Mouse (Mus musculus) hindbrain, embryonic 15.5 days (tissue): ENCODE measurements at regions not wholly inside any gene's neighbourhood (a gene's known extent, or its start where the extent isn't known, plus 50 kb on each side); places are given as distances from the start of the nearest gene placed in this dataset.

ENCODE experiments used
- ATAC-seq: fragments of 200-750 bp; cut with Nextera tagmentation; 2 replicates; pipeline ENCODE4 v1.8.0; 2017; ENCODE audit warnings: low read depth, moderate number of reproducible peaks, moderate TSS enrichment; ENCODE audit not compliant: low FRiP score
- H3K27ac ChIP-seq: fragments of 300-500 bp; sonication (generic); replicated peaks from 2 replicates; pipeline ENCODE4 v1.5.1; 2015; ENCODE audit warnings: mild to moderate bottlenecking, inconsistent platforms
- H3K27me3 ChIP-seq: fragments of 300-500 bp; sonication (generic); 2 replicates; pipeline ENCODE4 v1.6.1; 2015; ENCODE audit warnings: control low read depth, inconsistent platforms
- H3K36me3 ChIP-seq: fragments of 300-500 bp; sonication (generic); 2 replicates; pipeline ENCODE4 v1.6.1; 2015; ENCODE audit warnings: control low read depth, inconsistent platforms
- H3K4me1 ChIP-seq: fragments of 300-500 bp; sonication (generic); replicated peaks from 2 replicates; pipeline ENCODE4 v1.6.1; 2015; ENCODE audit warnings: control low read depth, inconsistent platforms
- H3K4me2 ChIP-seq: fragments of 300-500 bp; sonication (generic); 2 replicates; pipeline ENCODE4 v1.6.1; 2015; ENCODE audit warnings: moderate library complexity, mild to moderate bottlenecking, inconsistent platforms
- H3K4me3 ChIP-seq: fragments of 300-500 bp; sonication (generic); 2 replicates; pipeline ENCODE4 v1.5.1; 2015; ENCODE audit warnings: mild to moderate bottlenecking, inconsistent platforms
- H3K9ac ChIP-seq: fragments of 300-500 bp; sonication (generic); 2 replicates; pipeline ENCODE4 v1.6.1; 2015; ENCODE audit warnings: inconsistent platforms
- H3K9me3 ChIP-seq: fragments of 300-500 bp; sonication (generic); 2 replicates; pipeline ENCODE4 v1.6.1; 2016; ENCODE audit warnings: control low read depth, inconsistent platforms
- WGBS: fragments of 180-500 bp; shearing (Covaris S2); methylation state at CpG from one replicate; pipeline ENCODE4 v1.1.7; 2015; 5-methylcytosine and 5-hydroxymethylcytosine counted together

DNA sequence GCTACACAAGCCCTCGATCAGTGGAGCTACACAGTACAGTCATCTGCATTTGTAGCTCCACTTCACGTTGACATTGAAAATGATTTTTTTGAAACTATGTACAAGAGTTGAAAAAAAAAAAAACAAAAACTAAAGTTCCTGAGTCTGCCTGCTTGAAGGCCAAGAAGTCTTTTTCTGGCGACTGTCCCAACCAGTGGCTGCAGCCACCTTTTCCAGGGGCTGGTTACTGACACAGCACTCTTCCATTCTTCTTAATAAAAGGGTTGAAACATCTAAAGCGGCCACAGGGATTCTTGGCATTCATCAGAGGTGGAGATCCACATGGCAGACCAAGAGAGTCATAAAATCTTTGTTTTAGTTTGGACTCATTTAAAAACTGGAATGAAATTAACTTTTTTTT lies 87.0 kb upstream of the Ptch1 start:
- Histone ChIP-seq H3K27ac (no peak overlapping the region), H3K9me3 (no peaks in the 10 kb centered on the region), H3K4me3 (no peak overlapping the region), H3K36me3 (no peaks in the 10 kb centered on the region), H3K27me3 (no peaks in the 10 kb centered on the region), H3K4me1 (no peaks in the 10 kb centered on the region), H3K9ac (no peak overlapping the region), H3K4me2 (no peak overlapping the region)
- ATAC-seq, result no peak
- WGBS, result 76% methylated on average over 4 of the region's 4 CpGs

DNA sequence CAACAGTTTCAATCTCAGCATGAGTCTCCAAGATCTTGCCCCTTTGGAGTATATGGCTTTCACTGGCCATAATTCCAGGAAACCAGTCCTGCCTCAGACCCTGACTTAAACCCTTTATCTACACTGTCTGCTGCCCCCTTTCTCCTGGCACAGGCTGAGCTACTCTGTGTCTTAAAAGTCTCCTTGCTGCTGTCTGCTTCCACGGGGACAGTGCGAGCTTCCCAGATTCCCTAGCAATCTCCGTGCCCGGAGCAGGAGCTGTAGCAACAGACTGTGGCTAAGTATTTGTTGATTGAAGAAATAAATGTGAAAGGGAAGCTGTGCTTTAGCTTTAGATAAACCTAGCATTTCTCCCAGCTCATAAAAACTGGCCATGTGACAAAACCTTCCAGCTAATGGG lies 95.2 kb upstream of the Ptch1 start:
- H3K9ac ChIP-seq, result no peak overlapping the region
- no peak overlapping the region for H3K4me3 ChIP-seq
- peaks cover 10% of the 10 kb centered on the region; the same call in 1 of the 2 replicates for H3K4me1 ChIP-seq
- no peak for ATAC-seq
- H3K36me3 ChIP-seq, result no peaks in the 10 kb centered on the region
- H3K4me2 ChIP-seq, result no peak overlapping the region
- H3K9me3 ChIP-seq, result no peaks in the 10 kb centered on the region
- H3K27ac ChIP-seq, result no peak overlapping the region
- H3K27me3 ChIP-seq, result no peaks in the 10 kb centered on the region
- WGBS, result 14% methylated on average over 4 of the region's 4 CpGs

DNA sequence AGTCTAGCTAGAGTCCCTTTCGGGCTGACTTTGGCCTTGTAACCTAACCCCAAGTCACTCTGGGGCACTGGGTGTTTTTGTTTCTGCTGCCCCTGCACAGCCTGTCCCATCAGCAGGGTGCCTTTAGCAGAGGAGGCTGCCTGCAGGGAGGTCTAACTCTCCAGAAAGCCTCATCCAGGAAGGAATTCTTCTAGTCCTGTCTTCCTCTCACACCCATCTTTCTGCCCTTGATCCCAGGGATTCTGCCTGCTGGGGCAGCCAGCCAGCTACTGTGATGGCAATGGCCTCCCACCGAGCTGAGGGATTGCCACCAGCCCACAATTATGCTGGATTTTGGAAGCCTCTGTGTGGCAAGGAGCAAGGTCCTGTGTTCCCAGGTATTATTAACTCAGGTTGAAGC lies 95.6 kb upstream of the Ptch1 start:
- H3K4me2 ChIP-seq, result no peak overlapping the region
- WGBS, result 11% methylated on average over 2 of the region's 2 CpGs

DNA sequence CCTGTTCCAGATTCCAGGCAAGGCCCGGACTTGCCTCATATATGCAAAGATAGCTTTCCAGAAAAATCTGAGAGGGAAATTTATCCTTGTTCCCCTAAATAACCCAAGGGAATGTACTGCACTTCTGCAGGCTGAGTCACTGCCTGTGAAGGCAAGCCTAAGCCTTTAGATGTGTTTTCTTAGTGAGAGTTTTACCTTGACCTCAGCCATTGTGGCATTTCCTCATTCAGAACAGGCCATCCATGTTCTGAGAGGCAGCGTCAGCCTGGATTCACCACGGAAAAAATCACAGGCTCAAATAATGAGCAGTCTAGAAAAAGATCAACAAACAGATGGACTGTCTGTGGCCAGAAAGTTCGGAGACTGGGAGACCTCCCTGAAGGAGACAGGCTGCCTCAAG lies 99.0 kb upstream of the Ptch1 start:
- Histone ChIP-seq H3K27me3 (no peaks in the 10 kb centered on the region), H3K27ac (no peak overlapping the region), H3K4me1 (peaks cover 10% of the 10 kb centered on the region; the same call in 1 of the 2 replicates), H3K4me3 (no peak overlapping the region), H3K36me3 (no peaks in the 10 kb centered on the region), H3K9me3 (no peaks in the 10 kb centered on the region), H3K9ac (no peak overlapping the region), H3K4me2 (no peak overlapping the region)
- WGBS, result 61% methylated on average over 4 of the region's 4 CpGs
- ATAC-seq, result no peak

More for the DNA sequence above, 95.6 kb upstream of the Ptch1 start:
- Histone ChIP-seq H3K4me3 (no peak overlapping the region), H3K27ac (no peak overlapping the region), H3K36me3 (no peaks in the 10 kb centered on the region), H3K9ac (no peak overlapping the region), H3K9me3 (no peaks in the 10 kb centered on the region), H3K4me1 (peaks cover 10% of the 10 kb centered on the region; the same call in 1 of the 2 replicates), H3K27me3 (no peaks in the 10 kb centered on the region)
- ATAC-seq, result no peak

DNA sequence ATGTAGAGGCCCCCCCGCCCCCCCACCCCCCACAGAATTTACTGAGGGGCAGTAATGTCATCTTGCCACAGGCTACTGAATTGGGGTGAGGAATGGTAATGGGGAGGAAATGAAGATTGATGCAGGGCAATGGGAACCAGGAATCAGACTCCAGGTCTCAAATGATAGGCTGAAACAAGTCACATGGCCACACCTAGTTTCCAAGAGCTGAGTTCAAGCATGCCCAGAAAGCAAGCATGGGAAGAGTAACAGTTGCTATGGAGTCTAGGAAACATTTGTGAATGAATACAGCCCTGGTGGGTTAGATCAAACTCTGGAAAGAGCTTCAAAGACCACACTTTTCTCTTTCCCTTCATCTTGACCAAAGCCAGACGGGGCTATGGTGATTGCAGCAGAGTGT lies 104.3 kb upstream of the Ptch1 start:
- H3K27ac ChIP-seq, result no peak overlapping the region
- no peak overlapping the region for H3K4me2 ChIP-seq
- ATAC-seq, result no peak
- no peak overlapping the region for H3K9ac ChIP-seq
- no peaks in the 10 kb centered on the region for H3K36me3 ChIP-seq
- no peak overlapping the region for H3K4me3 ChIP-seq
- no peaks in the 10 kb centered on the region for H3K4me1 ChIP-seq
- WGBS, result 59% methylated on average over 2 of the region's 2 CpGs
- no peaks in the 10 kb centered on the region for H3K9me3 ChIP-seq
- H3K27me3 ChIP-seq, result no peaks in the 10 kb centered on the region

DNA sequence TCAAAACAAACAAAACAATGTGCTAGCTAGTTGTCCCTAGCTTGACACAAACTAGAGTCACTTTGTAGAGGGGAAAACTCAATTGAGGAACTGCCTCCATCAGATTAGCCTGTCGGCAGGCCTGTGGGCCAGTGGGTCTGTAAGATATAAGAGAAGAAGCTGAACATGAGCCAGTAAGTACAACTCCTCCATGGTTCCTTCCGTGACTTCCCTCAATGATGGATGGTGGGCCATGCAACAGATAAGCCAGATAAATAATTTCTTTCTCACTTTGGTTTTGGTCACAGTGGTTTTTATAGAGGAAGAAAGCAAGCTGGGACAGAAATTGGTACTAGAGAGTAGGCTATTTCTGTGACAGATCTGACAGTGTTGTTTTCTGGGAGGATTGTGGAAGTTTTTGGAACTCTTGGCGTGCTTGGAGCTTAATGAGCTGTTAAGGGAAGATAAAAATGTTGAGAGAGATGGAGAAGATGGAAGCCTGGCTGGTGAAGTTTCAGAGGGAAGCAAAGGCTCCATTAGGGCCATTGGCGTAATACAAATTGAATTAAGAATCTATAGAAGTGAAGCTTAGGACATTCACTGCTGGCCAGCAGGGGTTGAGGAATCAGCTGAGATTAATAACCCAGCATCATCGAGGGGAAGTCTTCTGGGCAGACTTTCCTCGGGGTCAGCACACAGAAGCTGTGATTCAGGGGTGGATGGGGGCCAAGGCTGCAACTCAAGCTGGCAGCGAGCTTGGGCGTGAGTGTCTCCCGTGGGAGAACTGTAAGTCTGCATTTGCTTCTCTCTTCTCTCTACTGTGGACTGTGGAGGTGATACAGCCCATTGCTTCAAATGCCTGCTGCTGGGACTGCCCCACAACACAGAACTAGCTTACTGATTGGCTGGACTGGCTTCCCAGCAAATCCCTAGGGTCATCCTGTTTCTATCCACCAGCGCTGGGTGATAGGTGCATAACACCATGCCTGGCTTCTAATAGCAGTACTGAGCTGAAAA lies 105.2 kb upstream of the Ptch1 start:
- no peak overlapping the region for H3K27ac ChIP-seq
- H3K27me3 ChIP-seq, result no peaks in the 10 kb centered on the region
- no peaks in the 10 kb centered on the region for H3K4me1 ChIP-seq
- H3K9me3 ChIP-seq, result no peaks in the 10 kb centered on the region
- H3K4me2 ChIP-seq, result no peak overlapping the region
- no peak overlapping the region for H3K9ac ChIP-seq
- no peaks in the 10 kb centered on the region for H3K36me3 ChIP-seq
- 75% methylated on average over 10 of the region's 10 CpGs for WGBS
- H3K4me3 ChIP-seq, result no peak overlapping the region
- ATAC-seq, result no peak

DNA sequence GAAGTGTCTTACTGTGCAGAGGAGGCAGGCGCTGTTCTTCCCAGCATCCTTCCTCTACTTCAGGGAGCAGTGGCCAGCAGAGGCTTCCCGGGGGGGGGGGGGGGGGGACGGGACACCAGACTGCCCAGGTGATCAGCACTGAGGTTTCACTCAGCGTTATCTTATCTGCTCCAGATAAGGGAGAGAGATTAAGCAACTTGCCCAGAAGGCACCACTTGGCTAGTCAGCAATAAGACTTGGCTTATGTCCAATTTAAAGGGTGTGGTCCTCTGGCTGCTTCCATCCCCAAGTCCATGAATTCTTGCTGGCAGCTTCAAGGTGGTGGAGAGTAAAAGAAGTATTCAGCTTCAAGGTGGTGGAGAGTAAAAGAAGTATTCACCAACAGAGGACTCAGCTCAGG lies 108.9 kb upstream of the Ptch1 start:
- no peaks in the 10 kb centered on the region for H3K27me3 ChIP-seq
- H3K4me1 ChIP-seq, result no peaks in the 10 kb centered on the region
- no peak for ATAC-seq
- no peak overlapping the region for H3K9ac ChIP-seq
- H3K4me2 ChIP-seq, result no peak overlapping the region
- H3K4me3 ChIP-seq, result no peak overlapping the region
- no peak overlapping the region for H3K27ac ChIP-seq
- 56% methylated on average over 4 of the region's 4 CpGs for WGBS
- no peaks in the 10 kb centered on the region for H3K36me3 ChIP-seq
- H3K9me3 ChIP-seq, result no peaks in the 10 kb centered on the region

DNA sequence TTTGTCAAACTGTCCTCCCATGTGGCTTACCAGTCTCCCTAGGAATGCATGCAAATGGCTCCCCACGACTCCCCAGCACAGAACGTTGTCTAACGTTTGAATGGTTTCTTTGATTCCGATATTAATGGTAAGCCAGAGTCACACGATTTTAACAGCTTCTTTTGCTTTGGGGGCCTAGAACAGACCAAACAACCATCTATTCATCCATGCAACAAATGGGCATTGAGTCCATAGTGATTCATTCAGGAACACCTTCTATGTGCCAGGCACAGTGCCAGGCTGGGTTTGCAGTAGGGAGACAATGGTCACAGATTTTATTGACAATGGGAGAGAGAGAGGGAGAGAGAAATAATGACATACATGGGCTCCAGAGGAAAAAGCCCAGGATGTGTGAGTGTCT lies 118.6 kb upstream of the Ptch1 start:
- WGBS, result 59% methylated on average over 5 of the region's 5 CpGs
- no peak overlapping the region for H3K9ac ChIP-seq
- peak; percentile 59; the same call in 1 of the 2 replicates for ATAC-seq

DNA sequence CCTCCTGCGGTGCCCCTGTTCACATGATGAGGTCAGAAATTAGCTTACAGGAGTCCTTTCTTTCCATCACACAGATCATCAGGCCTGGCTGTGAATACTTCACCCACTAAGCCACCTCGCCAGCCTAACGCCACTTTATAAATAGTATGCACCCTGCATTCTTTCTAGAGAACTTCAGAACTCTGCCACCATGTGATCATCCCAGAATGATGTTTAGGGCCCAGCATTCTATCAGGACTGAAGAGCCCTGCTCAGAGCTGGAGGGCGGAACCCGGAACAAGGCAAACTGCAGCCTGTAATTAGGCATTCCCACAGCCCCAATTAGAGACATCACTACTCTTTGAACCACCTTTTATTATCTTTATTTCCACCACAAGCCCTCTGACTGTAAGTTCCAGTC lies 120.2 kb upstream of the Ptch1 start:
- 90% methylated on average over 5 of the region's 5 CpGs for WGBS
- no peaks in the 10 kb centered on the region for H3K36me3 ChIP-seq
- H3K27ac ChIP-seq, result no peak overlapping the region
- no peak overlapping the region for H3K9ac ChIP-seq
- no peaks in the 10 kb centered on the region for H3K27me3 ChIP-seq
- H3K9me3 ChIP-seq, result no peaks in the 10 kb centered on the region
- ATAC-seq, result no peak
- no peak overlapping the region for H3K4me2 ChIP-seq
- H3K4me1 ChIP-seq, result no peaks in the 10 kb centered on the region
- H3K4me3 ChIP-seq, result no peak overlapping the region

More for the DNA sequence above, 118.6 kb upstream of the Ptch1 start:
- H3K4me2 ChIP-seq, result no peak overlapping the region
- peak overlapping the region; percentile 30 for H3K27ac ChIP-seq
- no peak overlapping the region for H3K4me3 ChIP-seq
- no peaks in the 10 kb centered on the region for H3K27me3 ChIP-seq
- no peaks in the 10 kb centered on the region for H3K9me3 ChIP-seq
- no peaks in the 10 kb centered on the region for H3K4me1 ChIP-seq
- no peaks in the 10 kb centered on the region for H3K36me3 ChIP-seq

DNA sequence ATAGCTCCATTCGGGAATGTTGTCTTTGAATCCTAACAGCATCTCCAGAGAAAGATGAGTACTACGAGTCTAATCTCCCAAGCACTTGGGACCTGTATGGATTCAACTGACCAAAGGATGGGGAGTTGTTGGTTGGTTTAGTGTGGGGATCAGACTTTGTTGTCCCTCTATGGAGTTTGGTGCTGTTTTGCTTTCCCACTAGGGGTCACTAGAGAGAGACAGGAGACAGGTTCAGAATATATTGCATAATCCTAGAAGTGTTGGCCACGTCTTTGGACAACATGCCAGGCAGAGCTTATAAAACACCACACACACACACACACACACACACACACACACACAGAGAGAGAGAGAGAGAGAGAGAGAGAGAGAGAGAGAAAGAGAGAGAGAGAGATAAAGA lies 118.6 kb upstream of the Ercc6l2 start:
- Histone ChIP-seq H3K27me3 (no peaks in the 10 kb centered on the region), H3K4me2 (no peak overlapping the region), H3K27ac (no peak overlapping the region), H3K4me1 (no peaks in the 10 kb centered on the region), H3K9ac (no peak overlapping the region), H3K36me3 (no peaks in the 10 kb centered on the region), H3K4me3 (no peak overlapping the region), H3K9me3 (no peaks in the 10 kb centered on the region)
- ATAC-seq, result no peak
- 62% methylated on average over 3 of the region's 3 CpGs for WGBS

DNA sequence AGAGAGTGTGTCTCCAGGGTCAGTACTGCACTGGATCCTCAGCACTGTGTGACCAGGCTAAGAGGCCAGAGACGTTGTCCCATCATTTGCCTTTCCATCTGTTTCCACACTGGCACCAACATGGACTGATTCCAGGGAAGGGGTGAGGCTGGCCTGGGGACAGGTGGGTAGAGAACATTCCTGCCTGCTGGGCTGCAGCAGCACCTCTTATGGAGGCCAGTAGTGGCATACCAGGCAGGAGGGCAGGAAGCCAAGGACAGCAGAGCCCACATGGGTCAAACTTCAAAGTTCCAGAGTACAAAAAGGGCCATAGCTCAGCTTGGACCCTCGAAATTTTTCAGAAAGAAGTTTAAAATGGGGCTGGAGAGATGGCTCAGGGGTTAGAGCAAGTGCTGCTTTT lies 115.4 kb upstream of the Ercc6l2 start:
- no peaks in the 10 kb centered on the region for H3K9me3 ChIP-seq
- WGBS, result 63% methylated on average over 2 of the region's 2 CpGs
- H3K4me3 ChIP-seq, result no peak overlapping the region
- H3K27me3 ChIP-seq, result no peaks in the 10 kb centered on the region
- H3K4me1 ChIP-seq, result no peaks in the 10 kb centered on the region
- H3K36me3 ChIP-seq, result no peaks in the 10 kb centered on the region
- no peak overlapping the region for H3K9ac ChIP-seq
- H3K4me2 ChIP-seq, result no peak overlapping the region
- H3K27ac ChIP-seq, result no peak overlapping the region
- ATAC-seq, result no peak

DNA sequence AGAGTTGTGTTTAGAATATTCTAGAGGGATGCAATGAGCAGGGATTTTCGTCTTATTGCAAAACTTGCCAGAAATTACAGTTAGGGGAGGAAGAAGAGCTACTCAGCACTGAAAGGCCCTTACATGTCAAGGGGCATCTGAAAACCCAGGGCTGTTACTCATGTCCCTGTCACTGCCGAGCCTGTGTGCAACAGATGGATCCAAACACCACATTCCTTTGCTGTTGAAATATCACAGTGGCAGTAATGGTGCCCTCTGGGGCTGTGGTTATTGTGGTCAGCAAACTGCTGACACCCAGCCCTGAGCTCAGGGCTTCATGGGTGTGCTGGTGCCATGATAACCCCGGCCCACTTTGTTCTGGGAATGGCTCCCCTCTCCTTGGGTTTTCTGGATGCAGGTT lies 114.3 kb upstream of the Ercc6l2 start:
- H3K4me1 ChIP-seq, result no peaks in the 10 kb centered on the region
- H3K36me3 ChIP-seq, result no peaks in the 10 kb centered on the region
- no peak overlapping the region for H3K4me2 ChIP-seq
- no peaks in the 10 kb centered on the region for H3K9me3 ChIP-seq
- H3K27me3 ChIP-seq, result no peaks in the 10 kb centered on the region
- no peak overlapping the region for H3K9ac ChIP-seq
- no peak overlapping the region for H3K27ac ChIP-seq
- no peak for ATAC-seq
- WGBS, result 70% methylated on average over 3 of the region's 3 CpGs
- no peak overlapping the region for H3K4me3 ChIP-seq
